Mouse (Mus musculus): ENCODE measurements at regions not wholly inside any gene's neighbourhood (a gene's known extent, or its start where the extent isn't known, plus 50 kb on each side); places are given as distances from the start of the nearest gene placed in this dataset.

DNA sequence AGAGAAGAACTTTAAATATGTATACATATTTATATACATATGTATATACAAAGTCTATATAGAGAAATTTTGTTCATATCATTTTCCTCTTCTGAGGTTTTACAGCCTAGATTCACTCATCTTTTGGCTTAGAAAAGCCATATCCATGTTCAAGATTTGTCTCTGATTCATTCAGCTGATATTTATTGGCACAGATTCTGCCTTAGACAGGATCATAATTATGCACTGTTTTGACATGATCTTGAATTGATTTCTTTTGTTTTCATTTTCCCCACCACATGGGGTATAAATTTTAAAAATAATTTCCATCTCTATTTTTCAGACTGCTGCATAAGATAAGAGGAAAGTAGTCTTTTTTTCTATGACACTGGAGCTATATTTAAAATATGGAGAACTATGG lies 1148.9 kb upstream of the Gje1 start:
- TF ChIP-seq USF1 (IDR thresholded peaks at IDR 0.05; ENCODE audit: low read depth, low read length) (no peak), USF2 (conservative IDR thresholded peaks at IDR 0.05; ENCODE audit: low read depth, low read length) (no peak), EP300 (IDR thresholded peaks at IDR 0.05; ENCODE audit: low read length) (no peak), POLR2A (IDR thresholded peaks at IDR 0.05; ENCODE audit: low read depth, low read length) (no peak), MAFK (IDR thresholded peaks at IDR 0.05; ENCODE audit: insufficient replicate concordance, low read length) (no peak), HCFC1 (IDR thresholded peaks at IDR 0.05; ENCODE audit: low read depth, low read length) (no peak), RCOR1 (conservative IDR thresholded peaks at IDR 0.05; ENCODE audit: low read depth, low read length) (no peak), CTCF (conservative IDR thresholded peaks at IDR 0.05 in 1 of 2, IDR thresholded peaks at IDR 0.05 in 1 of 2; ENCODE audit: low read depth in 2 of 2, low read length in 2 of 2) (no peak), ZC3H11A (IDR thresholded peaks at IDR 0.05; ENCODE audit: low read depth, low read length) (no peak), MAZ (IDR thresholded peaks at IDR 0.05; ENCODE audit: low read depth, low read length) (no peak), MYC (IDR thresholded peaks at IDR 0.05; ENCODE audit: low read depth, low read length) (no peak), E2F4 (IDR thresholded peaks at IDR 0.05; ENCODE audit: insufficient replicate concordance, low read depth, low read length) (no peak)

Data from CH12.LX (cell line).